Mouse (Mus musculus) gastrocnemius, postnatal 14 days (tissue): Measurements from ENCODE around the gene Mterf4. TPM values are rescaled to one million over a fixed set of nuclear protein-coding genes. Genes with fewer than 3 reads are reported as not detected.

Experiments
- DNase-seq: peaks from one replicate; pipeline ENCODE4 v3.0.0; 2021; ENCODE audit warnings: mixed read lengths
- intact Hi-C: fragments of 180-260 bp; cut with DNase I; formaldehyde crosslinking; loops from one replicate; pipeline ENCODE4 v1.15.1; 2025; ENCODE audit warnings: low total_unique reads
- microRNA-seq, 2 experiments: library from miRNA; unstranded; fragments of <30 nt; microRNA quantifications; one replicate each; pipeline ENCODE4 v1.2.0; 2021
- total RNA-seq, 2 experiments: library from RNA; stranded (reverse); gene quantifications; 2 replicates each; pipeline ENCODE4 v1.2.3; 2021

Mterf4 gene
- total RNA-seq, 2 experiments from 2014 or later, result 8.8 to 11.4 TPM

DNA sequence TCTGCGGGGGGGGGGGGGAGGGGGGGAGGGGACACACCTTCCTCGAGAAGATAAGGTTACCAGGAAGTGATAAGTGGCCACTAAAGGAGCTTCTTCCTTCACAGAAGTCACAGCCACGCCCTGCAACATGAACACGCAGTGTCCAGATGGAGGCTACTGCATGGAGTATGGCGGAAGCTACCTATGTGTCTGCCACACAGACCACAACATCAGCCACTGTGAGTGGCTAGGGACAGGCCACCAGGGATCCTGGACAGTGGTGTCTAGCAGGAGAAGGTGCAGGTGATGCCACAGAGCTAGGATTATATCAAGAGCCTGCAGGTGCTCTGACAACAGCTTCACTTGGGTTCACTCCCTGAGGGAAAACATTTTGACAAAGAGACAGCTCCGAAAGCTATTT is 34.0 kb downstream of the Mterf4 start:
- DNase-seq, result no peak
- intact Hi-C loops, result no loop called here

DNA sequence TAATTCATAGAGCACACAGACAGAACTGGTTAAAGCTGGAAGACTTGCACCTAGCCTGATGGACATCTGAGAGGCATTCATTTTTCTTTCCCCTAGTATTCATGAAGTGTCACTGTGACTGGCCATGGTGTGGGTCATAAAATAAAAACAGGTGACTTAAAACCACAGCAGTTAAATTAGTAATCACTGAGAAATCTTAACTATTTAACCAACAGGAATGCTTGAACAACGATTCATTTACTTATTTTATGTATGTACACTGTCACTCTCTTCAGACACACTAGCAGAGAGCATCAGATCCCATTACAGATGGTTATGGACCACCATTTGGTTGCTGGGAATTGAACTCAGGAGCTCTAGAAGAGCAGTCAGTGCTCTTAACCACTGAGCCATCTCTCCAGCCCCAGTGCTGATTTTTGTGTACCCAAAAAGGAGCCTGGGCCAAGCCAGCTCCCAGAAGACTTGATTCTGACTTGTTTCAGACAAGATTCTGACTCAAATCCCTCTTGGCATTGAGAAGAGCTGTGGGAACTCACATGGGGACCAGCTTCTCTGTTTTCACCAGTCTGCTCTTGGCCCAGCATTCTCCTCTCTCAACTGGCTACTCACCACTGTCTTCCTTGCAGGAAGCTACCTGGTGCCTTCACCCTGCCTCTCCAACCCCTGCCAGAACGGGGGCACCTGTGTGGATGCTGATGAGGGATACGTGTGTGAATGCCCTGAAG is 35.0 kb downstream of the Mterf4 start:
- intact Hi-C loops, result no loop called here
- DNase-seq, result no peak

DNA sequence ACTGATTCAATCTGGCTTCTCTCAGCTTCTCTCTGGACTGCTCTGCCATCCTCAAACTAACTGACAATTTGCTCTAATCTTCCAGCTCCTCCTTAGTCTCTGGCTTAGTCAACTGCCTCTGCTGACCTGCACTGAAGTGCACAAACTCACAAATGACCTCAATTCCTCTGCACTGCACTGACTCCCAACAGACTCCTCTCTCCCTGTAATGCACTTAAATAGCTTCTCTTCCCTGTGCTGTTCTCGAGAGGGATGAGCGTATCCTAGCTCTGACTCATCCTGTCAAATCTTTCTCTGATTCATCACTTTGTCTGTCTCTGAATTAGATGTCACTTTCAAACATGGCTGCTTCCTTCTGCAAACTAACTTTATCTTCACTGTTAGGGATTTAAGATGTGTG is 37.5 kb downstream of the Mterf4 start:
- intact Hi-C loops, result no loop called here
- no peak for DNase-seq

DNA sequence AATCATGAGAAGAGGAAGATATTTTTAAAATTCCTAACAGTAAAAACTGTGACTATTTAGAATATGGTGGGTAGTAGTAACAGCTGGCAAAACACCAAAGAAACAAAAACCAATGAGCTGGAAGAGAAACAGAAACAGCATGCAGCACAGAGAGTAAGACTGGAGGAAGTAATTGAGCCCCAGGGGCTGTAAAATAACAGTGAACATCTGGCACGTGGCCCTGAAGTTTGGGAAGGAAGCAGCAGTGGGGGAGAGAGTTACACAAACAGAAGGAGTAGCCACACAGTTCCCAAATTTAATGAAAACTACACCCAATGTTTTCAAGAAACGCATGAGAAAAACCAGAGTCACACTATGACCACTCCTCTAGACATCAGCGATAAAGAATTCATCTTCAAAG is 38.5 kb downstream of the Mterf4 start:
- intact Hi-C loops, result no loop called here
- no peak for DNase-seq

DNA sequence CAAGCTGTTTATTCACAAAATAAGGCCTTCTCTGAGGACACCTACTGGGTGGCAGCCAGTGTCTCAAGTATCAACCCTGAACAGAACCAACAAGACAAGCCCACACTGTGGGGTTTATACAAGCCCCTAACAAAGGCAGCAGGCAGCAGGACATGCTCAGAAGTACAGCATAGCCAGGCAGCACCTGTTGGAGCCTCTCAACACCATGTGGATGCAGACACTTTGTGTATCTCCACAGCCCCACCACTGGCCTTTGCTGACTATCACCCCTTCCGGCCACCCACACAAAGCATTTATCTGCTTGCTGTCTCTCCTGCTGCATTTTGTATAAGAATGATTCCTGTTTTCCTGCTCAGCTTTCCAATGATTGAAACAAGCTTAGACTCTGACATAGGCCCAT is 48.2 kb downstream of the Mterf4 start:
- DNase-seq, result no peak
- intact Hi-C loops, result no loop called here

DNA sequence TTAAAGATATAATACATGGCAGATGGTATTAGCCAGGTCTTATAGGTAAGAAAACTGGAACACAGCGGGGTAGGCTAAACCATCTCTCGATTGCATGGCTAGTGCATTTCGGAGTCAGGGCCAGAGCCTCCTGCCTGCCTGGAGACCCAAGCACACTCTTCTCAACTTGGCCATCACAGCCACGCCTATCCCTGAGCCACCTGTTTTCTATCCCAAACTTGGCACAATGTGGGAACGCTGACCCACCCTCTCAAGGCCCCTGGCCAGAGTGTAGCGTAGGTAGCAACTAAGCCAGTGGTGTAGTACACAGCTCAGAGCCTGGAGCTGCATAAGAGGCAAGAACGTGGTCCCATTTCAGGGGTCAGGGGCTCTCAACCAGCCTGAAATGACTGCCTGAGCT is 50.0 kb downstream of the Mterf4 start:
- intact Hi-C loops, result no loop called here
- no peak for DNase-seq

DNA sequence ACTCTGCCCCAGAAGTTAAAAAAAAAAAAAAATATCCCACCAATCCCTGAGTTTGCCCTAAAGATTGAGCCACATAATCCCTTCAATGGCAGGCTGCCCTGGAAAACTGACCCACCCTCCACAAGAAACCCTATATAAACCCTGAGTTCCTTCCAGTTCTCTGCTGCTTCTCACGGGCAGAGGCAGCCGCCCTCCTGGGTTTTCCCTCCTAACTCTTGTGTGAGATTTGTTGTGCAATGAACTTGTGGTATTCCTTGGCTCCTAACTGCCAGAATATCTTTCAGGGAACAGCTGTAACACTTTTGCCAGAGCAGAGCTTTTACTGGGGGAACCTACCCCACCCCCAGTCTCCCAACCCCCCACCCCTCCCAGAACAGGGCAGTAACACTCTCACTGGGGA is 53.1 kb downstream of the Mterf4 start:
- intact Hi-C loops, result no loop called here
- DNase-seq, result no peak

Small RNA genes within 50 kb of the gene (microRNA-seq; reads per million reads assigned to microRNA genes)
- 0 reads per million in 2 experiments for gene Mir6345
- gene Mir6901, result 0 reads per million in 2 experiments
- 0 to 0.32 reads per million in 2 experiments for gene Mir6902

Other genes starting within 250 kb of the Mterf4 start
- 1 to 10 TPM; 1.4 to 5.7 TPM for gene Kif1a, start 204.0 kb downstream of the Mterf4 start, total RNA-seq
- not detected for gene Agxt, start 170.7 kb downstream of the Mterf4 start, total RNA-seq
- not detected for gene 2310007B03Rik, start 145.0 kb downstream of the Mterf4 start, total RNA-seq
- not detected for gene Crocc2, start 137.2 kb downstream of the Mterf4 start, total RNA-seq
- gene Sned1, start 70.1 kb downstream of the Mterf4 start, total RNA-seq, result 1 to 10 TPM; 5.2 to 6.9 TPM
- 10 to 100 TPM; 15.4 to 20.2 TPM for gene Ppp1r7, start 36.9 kb upstream of the Mterf4 start, total RNA-seq
- gene Pask, start 37.6 kb upstream of the Mterf4 start, total RNA-seq, result 1 to 10 TPM in 1 of 2 experiments, under 1 TPM in 1; 0.89 to 1.4 TPM
- gene Ano7, start 68.0 kb upstream of the Mterf4 start, total RNA-seq, result not detected
- 100 to 1,000 TPM; 220 to 231 TPM for gene Hdlbp, start 172.9 kb upstream of the Mterf4 start, total RNA-seq
- gene Farp2, start 206.2 kb upstream of the Mterf4 start, total RNA-seq, result 10 to 100 TPM; 11.5 to 14.4 TPM